Mouse (Mus musculus) lung, embryonic 16.5 days (tissue): ENCODE measurements at regions not wholly inside any gene's neighbourhood (a gene's known extent, or its start where the extent isn't known, plus 50 kb on each side); places are given as distances from the start of the nearest gene placed in this dataset.

ENCODE experiments used
- ATAC-seq: fragments of 200-750 bp; cut with Nextera tagmentation; 2 replicates; pipeline ENCODE4 v1.8.0; 2017; ENCODE audit warnings: low read depth, mild to moderate bottlenecking, moderate library complexity
- H3K27ac ChIP-seq: fragments of 300-500 bp; sonication (generic); 2 replicates; pipeline ENCODE4 v1.5.1; 2014; ENCODE audit warnings: mild to moderate bottlenecking, control low read depth, low read length
- H3K27me3 ChIP-seq: fragments of 300-500 bp; sonication (generic); 2 replicates; pipeline ENCODE4 v1.6.1; 2014; ENCODE audit warnings: low read depth, low read length, mixed read lengths; ENCODE audit not compliant: control insufficient read depth, insufficient read depth
- H3K36me3 ChIP-seq: fragments of 300-500 bp; sonication (generic); 2 replicates; pipeline ENCODE4 v1.6.1; 2014; ENCODE audit warnings: low read length; ENCODE audit not compliant: control insufficient read depth, insufficient read depth
- H3K4me1 ChIP-seq: fragments of 300-500 bp; sonication (generic); replicated peaks from 2 replicates; pipeline ENCODE4 v1.6.1; 2014; ENCODE audit warnings: low read length, mixed read lengths; ENCODE audit not compliant: control insufficient read depth, insufficient read depth
- H3K4me2 ChIP-seq: fragments of 300-500 bp; sonication (generic); 2 replicates; pipeline ENCODE4 v1.6.1; 2014; ENCODE audit warnings: low read depth, low read length, control low read depth
- H3K4me3 ChIP-seq: fragments of 300-500 bp; sonication (generic); 2 replicates; pipeline ENCODE4 v1.5.1; 2014; ENCODE audit warnings: mild to moderate bottlenecking, low read length, control low read depth
- H3K9ac ChIP-seq: fragments of 300-500 bp; sonication (generic); 2 replicates; pipeline ENCODE4 v1.6.1; 2014; ENCODE audit warnings: low read length, control low read depth
- H3K9me3 ChIP-seq: fragments of 300-500 bp; sonication (generic); 2 replicates; pipeline ENCODE4 v1.6.1; 2016; ENCODE audit warnings: low read length; ENCODE audit not compliant: control insufficient read depth
- WGBS: fragments of 180-500 bp; shearing (Covaris S2); extraction: QIAGEN DNeasy Blood & Tissue Kit; methylation state at CpG from one replicate; pipeline ENCODE4 v1.1.7; 2014; 5-methylcytosine and 5-hydroxymethylcytosine counted together

DNA sequence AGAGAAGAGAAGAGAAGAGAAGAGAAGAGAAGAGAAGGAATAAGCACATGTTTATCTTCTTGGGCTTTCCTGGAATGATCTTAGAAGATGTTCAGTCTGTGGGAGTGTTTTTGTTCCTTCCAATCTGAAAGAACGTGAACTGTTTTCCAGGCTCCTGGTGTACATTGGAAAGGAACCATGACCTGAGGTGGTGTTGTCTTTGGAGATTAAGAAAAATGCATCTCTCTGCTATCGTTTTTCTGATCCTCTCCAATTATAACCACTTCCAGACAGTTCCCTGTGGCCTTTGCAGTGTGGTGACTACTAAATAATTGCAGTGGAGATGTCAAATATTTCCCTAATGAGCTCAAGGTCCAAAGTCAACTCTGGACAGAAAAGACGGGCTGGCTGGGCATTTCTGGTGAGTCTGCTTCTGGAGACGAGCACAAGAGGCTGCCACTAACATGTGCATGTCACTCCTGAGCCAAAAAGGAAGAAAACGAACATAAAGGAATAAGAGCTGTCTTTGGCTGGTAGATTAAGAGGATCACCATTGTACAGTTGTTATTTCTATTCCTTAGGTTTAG lies 431.7 kb downstream of the Adgrl2 start:
- Histone ChIP-seq H3K36me3 (no peaks in the 10 kb centered on the region), H3K27ac (no peak overlapping the region), H3K4me2 (no peak overlapping the region), H3K27me3 (no peaks in the 10 kb centered on the region), H3K9me3 (no peaks in the 10 kb centered on the region), H3K9ac (no peak overlapping the region), H3K4me3 (no peak overlapping the region), H3K4me1 (no peaks in the 10 kb centered on the region)
- 58% methylated on average over 5 of the region's 5 CpGs for WGBS
- ATAC-seq: no peak

DNA sequence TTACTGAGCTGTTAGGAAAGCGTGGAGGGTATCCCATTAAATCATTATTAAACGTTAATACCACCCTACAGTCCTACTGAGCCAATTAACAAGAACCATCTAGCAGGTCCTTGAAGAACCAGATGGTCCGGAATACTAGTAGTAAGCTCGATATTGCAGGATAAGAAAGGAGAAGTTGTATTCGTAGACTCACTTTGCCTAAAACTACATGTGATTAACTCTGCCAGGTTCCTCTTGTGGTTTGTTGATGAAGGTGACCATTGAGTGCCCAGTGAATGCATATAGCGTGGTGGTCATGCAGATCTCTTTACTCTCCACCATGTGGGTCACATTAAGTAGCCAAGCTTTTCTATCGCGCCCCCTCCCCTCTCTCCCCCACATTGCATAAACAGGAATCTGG lies 435.0 kb downstream of the Adgrl2 start:
- WGBS: 84% methylated on average over 8 of the region's 8 CpGs
- ATAC-seq: no peak

DNA sequence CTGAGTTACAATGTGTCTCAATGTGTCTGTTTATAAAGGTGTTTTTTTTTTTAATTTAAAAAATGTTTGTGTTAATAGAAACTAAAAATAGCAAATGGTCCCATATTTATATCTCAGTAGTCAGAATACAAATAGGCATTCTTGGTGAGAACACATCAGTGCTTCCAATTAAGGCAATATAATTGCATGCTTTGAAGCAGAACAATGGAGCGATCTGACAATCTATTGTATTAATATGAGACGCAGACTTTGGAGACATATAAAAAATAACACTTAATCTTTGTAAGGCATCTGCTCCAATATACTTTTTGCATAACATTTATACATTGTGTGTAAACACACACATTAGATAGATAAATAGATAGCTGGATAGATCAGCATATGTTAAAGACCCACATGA lies 439.6 kb downstream of the Adgrl2 start:
- ATAC-seq: no peak

More for the DNA sequence above, 435.0 kb downstream of the Adgrl2 start:
- Histone ChIP-seq H3K4me1 (no peaks in the 10 kb centered on the region), H3K9me3 (no peaks in the 10 kb centered on the region), H3K9ac (no peak overlapping the region), H3K27me3 (no peaks in the 10 kb centered on the region), H3K36me3 (no peaks in the 10 kb centered on the region), H3K27ac (no peak overlapping the region), H3K4me2 (no peak overlapping the region), H3K4me3 (no peak overlapping the region)

DNA sequence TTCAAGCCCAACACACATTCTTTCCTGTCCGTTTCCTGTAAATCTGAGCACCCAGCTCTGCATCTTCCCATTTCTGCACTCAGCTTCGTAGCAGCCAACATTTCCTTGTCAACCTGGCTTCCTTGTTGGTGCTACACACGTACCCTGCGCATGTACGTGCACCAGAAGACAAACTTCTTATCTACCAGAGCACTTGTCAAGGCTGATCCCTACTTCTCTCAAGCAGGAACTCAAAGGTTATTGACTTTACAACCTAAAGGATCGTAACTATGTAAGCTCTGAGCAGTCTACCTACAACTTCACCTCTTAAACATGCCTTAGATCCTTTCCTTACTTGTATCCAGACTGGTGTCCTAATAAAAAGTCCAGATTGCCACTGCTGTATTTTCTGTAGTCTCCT lies 445.4 kb downstream of the Adgrl2 start:
- WGBS: 64% methylated on average over 6 of the region's 6 CpGs

More for the DNA sequence above, 439.6 kb downstream of the Adgrl2 start:
- WGBS: 92% methylated on average over 2 of the region's 2 CpGs
- Histone ChIP-seq H3K9me3 (no peaks in the 10 kb centered on the region), H3K4me1 (no peaks in the 10 kb centered on the region), H3K36me3 (no peaks in the 10 kb centered on the region), H3K27me3 (no peaks in the 10 kb centered on the region), H3K27ac (no peak overlapping the region), H3K4me2 (no peak overlapping the region), H3K9ac (no peak overlapping the region), H3K4me3 (no peak overlapping the region)

DNA sequence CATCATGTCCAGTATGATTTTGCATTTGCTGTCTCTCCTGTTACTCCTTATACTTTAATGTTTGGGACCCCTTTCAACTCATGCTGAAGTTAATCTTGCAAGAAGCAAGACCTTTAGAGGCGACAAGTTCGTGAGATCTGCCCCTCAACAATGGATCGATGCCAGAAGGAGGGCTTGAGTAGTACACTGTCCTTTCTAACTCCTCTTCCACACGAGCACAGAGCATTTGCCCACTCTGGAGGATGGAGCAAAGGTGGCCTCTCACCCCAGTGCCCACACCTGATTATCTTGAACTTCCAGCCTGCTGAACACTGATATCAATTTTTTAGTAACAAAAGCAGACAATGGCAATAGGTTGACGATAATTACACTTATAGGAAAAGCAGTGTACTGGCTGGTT lies 448.1 kb downstream of the Adgrl2 start:
- Histone ChIP-seq H3K36me3 (no peaks in the 10 kb centered on the region), H3K9me3 (no peaks in the 10 kb centered on the region), H3K27ac (no peak overlapping the region), H3K4me2 (no peak overlapping the region), H3K4me1 (no peaks in the 10 kb centered on the region), H3K27me3 (no peaks in the 10 kb centered on the region), H3K4me3 (no peak overlapping the region), H3K9ac (no peak overlapping the region)
- 78% methylated on average over 5 of the region's 5 CpGs for WGBS
- ATAC-seq: no peak

More for the DNA sequence above, 445.4 kb downstream of the Adgrl2 start:
- H3K9ac ChIP-seq: no peak overlapping the region
- H3K4me3 ChIP-seq: no peak overlapping the region
- no peaks in the 10 kb centered on the region for H3K27me3 ChIP-seq
- ATAC-seq: no peak
- H3K27ac ChIP-seq: no peak overlapping the region
- H3K4me2 ChIP-seq: no peak overlapping the region
- no peaks in the 10 kb centered on the region for H3K9me3 ChIP-seq
- H3K36me3 ChIP-seq: no peaks in the 10 kb centered on the region
- H3K4me1 ChIP-seq: no peaks in the 10 kb centered on the region

DNA sequence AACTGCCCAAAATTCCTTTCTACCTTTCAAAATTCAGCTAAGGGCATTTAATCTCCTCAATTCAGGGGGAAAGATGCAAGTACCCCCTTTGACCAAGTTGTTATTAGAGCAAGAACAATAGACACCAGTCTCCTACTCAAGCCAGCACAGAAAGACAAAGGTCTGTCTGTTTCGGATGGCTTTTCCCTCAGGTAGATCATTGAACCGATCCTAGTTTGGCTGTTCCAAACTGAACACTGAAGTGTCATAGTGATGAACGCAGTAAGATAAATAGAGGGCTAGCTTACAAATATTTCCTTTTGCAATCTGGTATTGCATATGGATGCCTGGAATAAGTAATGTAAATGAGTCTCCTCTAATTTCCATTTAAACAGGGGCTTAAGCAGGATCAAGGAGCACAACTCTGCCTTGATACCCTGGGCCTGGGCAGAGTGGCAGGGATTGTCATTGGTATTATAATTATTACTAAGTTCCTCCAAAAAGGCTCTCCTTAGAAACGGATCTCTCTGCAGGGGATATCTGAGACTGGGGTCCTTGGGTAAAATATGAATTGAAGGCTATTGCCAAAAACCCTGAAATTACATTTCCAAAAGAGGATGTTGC lies 452.6 kb downstream of the Adgrl2 start:
- no peak overlapping the region for H3K27ac ChIP-seq
- no peaks in the 10 kb centered on the region for H3K9me3 ChIP-seq
- H3K9ac ChIP-seq: no peak overlapping the region
- no peak for ATAC-seq
- 61% methylated on average over 4 of the region's 4 CpGs for WGBS
- H3K27me3 ChIP-seq: no peaks in the 10 kb centered on the region
- H3K4me1 ChIP-seq: no peaks in the 10 kb centered on the region
- no peaks in the 10 kb centered on the region for H3K36me3 ChIP-seq
- H3K4me3 ChIP-seq: no peak overlapping the region
- H3K4me2 ChIP-seq: no peak overlapping the region

DNA sequence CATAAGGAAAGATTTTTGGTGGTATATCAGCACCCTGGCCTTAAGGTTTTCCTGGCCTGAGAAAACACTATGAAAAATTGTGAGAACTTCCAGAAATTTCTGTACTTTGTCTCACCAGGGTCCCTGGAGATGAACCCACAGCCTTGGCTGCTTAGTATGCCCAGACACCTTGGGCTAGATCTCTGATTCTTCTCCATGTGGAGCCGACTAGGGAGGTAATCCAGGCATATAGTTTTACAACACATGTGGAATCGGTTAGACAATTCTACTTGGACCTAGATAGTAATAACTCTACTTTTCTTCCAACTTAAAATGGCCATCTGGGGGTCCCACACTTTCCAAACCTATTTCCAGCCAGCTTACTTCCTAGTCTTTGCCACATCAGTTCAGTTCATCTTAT lies 460.5 kb downstream of the Adgrl2 start:
- no peak for ATAC-seq
- WGBS: 87% methylated on average over 2 of the region's 2 CpGs
- Histone ChIP-seq H3K27me3 (no peaks in the 10 kb centered on the region), H3K9me3 (no peaks in the 10 kb centered on the region), H3K36me3 (no peaks in the 10 kb centered on the region), H3K9ac (no peak overlapping the region), H3K4me3 (no peak overlapping the region), H3K4me2 (no peak overlapping the region), H3K4me1 (no peaks in the 10 kb centered on the region), H3K27ac (no peak overlapping the region)

DNA sequence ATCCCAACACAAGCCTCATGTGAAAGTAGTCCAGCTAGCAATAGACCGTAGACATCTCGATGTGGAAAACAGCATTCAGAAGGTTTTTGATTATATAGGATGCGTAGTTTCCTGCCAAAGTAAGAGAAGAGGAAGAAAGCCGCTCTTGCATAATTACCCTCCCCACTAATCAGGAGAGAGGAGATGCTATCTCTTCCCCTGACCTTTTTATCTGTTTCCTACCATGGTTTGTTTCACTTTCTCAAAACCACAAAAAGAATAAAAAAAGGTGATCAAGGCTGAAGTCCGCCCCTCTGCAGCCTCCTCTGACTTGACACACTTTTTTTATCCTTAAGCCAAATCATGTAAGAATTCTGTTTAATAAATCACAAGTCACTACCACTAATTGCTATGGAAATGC lies 480.0 kb downstream of the Adgrl2 start:
- Histone ChIP-seq H3K9me3 (no peaks in the 10 kb centered on the region), H3K27ac (no peak overlapping the region), H3K27me3 (no peaks in the 10 kb centered on the region), H3K4me2 (no peak overlapping the region), H3K4me1 (no peaks in the 10 kb centered on the region), H3K9ac (no peak overlapping the region), H3K36me3 (no peaks in the 10 kb centered on the region), H3K4me3 (no peak overlapping the region)
- no peak for ATAC-seq
- WGBS: 54% methylated on average over 5 of the region's 5 CpGs

DNA sequence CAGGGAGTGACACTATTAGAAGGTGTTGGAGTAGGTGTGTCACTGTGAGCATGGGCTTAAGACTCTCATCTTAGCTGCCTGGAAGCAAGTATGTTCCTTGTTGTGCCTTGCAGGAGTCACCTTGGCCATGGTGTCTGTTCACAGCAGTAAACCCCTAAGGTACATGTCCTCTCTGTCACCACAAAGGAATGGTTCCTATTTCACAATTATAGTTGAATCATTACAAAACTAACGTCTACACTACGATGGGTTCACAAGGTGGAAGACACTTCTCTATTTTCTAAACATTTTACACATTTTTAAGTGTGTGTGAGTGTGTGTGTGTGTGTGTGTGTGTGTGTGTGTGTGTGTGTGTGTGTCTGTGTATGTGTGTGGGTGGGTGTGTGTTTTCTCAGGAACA lies 485.4 kb downstream of the Adgrl2 start:
- Histone ChIP-seq H3K4me2 (no peak overlapping the region), H3K27me3 (no peaks in the 10 kb centered on the region), H3K9me3 (no peaks in the 10 kb centered on the region), H3K4me3 (no peak overlapping the region), H3K27ac (no peak overlapping the region), H3K4me1 (no peaks in the 10 kb centered on the region), H3K9ac (no peak overlapping the region), H3K36me3 (no peaks in the 10 kb centered on the region)
- 83% methylated on average over 2 of the region's 2 CpGs for WGBS
- ATAC-seq: no peak

DNA sequence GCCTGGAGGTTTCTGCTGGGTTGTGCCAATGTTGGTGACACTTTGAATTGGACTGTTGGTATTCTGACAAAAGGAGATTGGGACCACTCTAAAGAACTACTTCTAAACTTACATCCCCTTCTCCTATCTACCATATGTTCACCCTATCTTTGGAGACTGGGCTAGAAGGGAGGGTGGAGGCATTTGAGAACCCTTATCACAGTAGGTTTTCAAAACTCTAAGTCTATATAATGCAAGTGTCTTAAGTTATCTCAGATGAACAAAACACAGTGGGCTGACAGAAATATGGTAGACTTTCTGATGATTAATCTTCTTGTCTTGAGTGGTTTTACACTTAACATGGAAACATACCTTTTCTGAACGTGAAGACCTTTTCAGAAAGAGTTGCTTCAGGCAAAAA lies 486.9 kb downstream of the Adgrl2 start:
- H3K9me3 ChIP-seq: no peaks in the 10 kb centered on the region
- no peak overlapping the region for H3K27ac ChIP-seq
- no peaks in the 10 kb centered on the region for H3K27me3 ChIP-seq
- H3K4me2 ChIP-seq: no peak overlapping the region
- no peak overlapping the region for H3K9ac ChIP-seq
- no peak overlapping the region for H3K4me3 ChIP-seq
- H3K36me3 ChIP-seq: no peaks in the 10 kb centered on the region
- no peak for ATAC-seq
- WGBS: 69% methylated on average over 1 of the region's 1 CpGs
- no peaks in the 10 kb centered on the region for H3K4me1 ChIP-seq
